Mouse (Mus musculus): ENCODE data around the gene Fgfr2.

GRCm38 (mm10) chr7:130831586-130831985 lies 2291.6 kb downstream of the Fgfr2 start:
- no peak for TF ChIP-seq CTCF (IDR thresholded peaks at IDR 0.05; ENCODE audit: borderline replicate concordance, insufficient read depth, low read length)
- no peak for TF ChIP-seq POLR2A (IDR thresholded peaks at IDR 0.05; ENCODE audit: low read depth, low read length)
